Mouse (Mus musculus): ENCODE measurements around the gene Fars2. TPM values are rescaled to one million over a fixed set of nuclear protein-coding genes. Genes with fewer than 3 reads are reported as not detected.
A peak's percentile ranks its signal among the peaks of the same experiment; 100 is the strongest.

The Fars2 gene
- polyA plus RNA-seq, 1 experiment from 2014 or later: 38.1 TPM

DNA sequence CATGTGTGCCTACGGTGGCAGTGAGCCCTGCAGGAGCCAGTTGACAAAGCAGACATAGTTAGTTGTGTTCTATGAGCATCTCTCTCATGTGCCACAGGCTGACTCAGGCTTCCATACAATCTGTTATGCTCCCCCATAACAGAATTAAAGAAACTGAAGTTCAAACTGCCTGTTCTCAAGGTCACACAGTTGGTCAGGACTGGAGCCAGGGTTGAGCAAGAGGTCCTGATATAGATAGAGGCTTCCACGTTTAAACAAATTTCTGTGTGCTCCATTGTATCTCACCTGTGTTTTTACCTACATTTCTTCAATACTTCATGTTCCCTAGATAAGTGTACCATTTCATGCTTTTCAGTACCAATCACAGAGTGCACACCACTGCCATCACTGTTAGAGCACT, 362.9 kb downstream of the Fars2 start:
- Histone ChIP-seq H3K4me2 (ENCODE audit: low read depth, low read length) (no peak overlapping the region), H3K36me3 (ENCODE audit: control insufficient read depth, insufficient read depth, low read length) (no peaks in the 10 kb centered on the region), H3K27ac (ENCODE audit: low read length) (no peak overlapping the region), H3K9ac (ENCODE audit: low read length) (no peak overlapping the region), H3K4me1 (replicated peaks; ENCODE audit: control insufficient read depth, insufficient read depth, low read length) (no peaks in the 10 kb centered on the region), H3K9me3 (ENCODE audit: control insufficient read depth, low read length) (no peaks in the 10 kb centered on the region), H3K27me3 (ENCODE audit: control insufficient read depth, insufficient read depth, low read depth, low read length) (no peaks in the 10 kb centered on the region), H3K4me3 (ENCODE audit: low read length) (no peak overlapping the region)
- whole genome bisulfite sequencing: 86% methylated on average over 2 of the region's 2 CpGs
- ATAC-seq (ENCODE audit: low read depth): no peak

DNA sequence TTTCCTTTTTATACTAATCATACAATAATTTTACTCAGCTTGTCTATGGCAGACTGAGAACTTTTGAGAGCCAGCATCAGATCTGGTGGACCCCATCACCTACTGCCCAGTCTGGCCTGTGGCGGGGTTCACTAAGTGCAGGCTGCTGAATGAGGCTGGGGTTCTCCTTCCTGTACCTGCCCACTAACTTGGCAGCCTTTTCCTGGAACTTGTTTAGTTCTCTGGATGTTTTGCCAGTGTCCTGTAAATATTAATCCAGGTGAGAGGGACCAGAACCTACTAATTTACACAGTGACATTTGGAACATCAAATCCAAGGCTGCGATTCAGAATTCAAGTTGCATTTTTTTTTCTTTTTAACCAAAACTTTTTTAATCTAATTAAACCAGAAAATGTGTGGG, 367.2 kb downstream of the Fars2 start:
- Histone ChIP-seq H3K9me3 (ENCODE audit: control insufficient read depth, low read length) (no peaks in the 10 kb centered on the region), H3K9ac (ENCODE audit: low read length) (no peak overlapping the region), H3K4me1 (replicated peaks; ENCODE audit: control insufficient read depth, insufficient read depth, low read length) (no peaks in the 10 kb centered on the region), H3K27ac (ENCODE audit: low read length) (no peak overlapping the region), H3K4me3 (ENCODE audit: low read length) (no peak overlapping the region), H3K27me3 (ENCODE audit: control insufficient read depth, insufficient read depth, low read depth, low read length) (no peaks in the 10 kb centered on the region), H3K36me3 (ENCODE audit: control insufficient read depth, insufficient read depth, low read length) (no peaks in the 10 kb centered on the region), H3K4me2 (ENCODE audit: low read depth, low read length) (no peak overlapping the region)
- WGBS: 96% methylated on average over 2 of the region's 2 CpGs
- no peak for ATAC-seq (ENCODE audit: low read depth)

DNA sequence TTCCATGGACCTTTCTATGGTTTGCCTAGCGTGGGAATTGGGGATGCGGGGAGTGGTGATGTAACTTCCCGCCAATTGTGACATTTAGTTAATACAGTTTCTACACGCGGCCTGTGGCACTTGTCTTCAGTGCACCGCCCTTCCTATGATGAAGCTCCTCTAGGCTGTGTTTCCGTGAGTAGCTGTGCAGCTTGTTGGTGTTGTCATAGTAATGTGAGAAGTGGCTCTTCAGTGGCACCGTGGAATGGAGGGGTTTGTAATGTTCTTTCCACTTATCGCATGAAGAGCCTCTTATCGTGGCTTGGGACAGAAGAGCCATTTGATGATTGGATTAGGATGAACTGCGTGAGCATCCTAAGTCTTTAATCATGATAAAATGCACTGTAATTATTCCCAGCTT, 369.5 kb downstream of the Fars2 start:
- H3K9me3 ChIP-seq (ENCODE audit: control insufficient read depth, low read length): no peaks in the 10 kb centered on the region
- 65% methylated on average over 11 of the region's 11 CpGs for WGBS
- H3K4me3 ChIP-seq (ENCODE audit: low read length): no peak overlapping the region
- H3K27ac ChIP-seq (ENCODE audit: low read length): no peak overlapping the region
- ATAC-seq (ENCODE audit: low read depth): no peak
- no peaks in the 10 kb centered on the region for H3K27me3 ChIP-seq (ENCODE audit: control insufficient read depth, insufficient read depth, low read depth, low read length)
- no peak overlapping the region for H3K4me2 ChIP-seq (ENCODE audit: low read depth, low read length)
- no peak overlapping the region for H3K9ac ChIP-seq (ENCODE audit: low read length)
- H3K4me1 ChIP-seq (replicated peaks; ENCODE audit: control insufficient read depth, insufficient read depth, low read length): no peaks in the 10 kb centered on the region
- H3K36me3 ChIP-seq (ENCODE audit: control insufficient read depth, insufficient read depth, low read length): no peaks in the 10 kb centered on the region

DNA sequence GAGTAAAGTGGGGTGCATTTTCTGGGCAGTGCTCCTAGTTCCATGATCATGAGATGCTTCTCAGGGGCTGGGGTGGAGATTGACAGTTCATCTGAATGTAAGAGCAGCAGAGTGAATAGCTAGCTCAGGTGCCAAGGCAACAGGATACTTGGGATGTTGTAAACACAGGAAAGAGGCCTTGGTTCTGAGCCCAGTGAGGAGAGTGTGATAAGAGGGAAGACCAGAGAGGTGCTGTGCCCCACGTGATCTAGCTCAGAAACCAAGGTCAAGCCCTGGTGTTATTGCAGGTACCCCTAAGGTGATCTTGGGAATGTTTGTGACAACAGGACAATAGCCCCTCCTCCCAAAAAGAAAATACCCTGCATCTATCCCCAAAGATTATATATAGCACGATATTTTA, 372.2 kb downstream of the Fars2 start:
- WGBS: 50% methylated on average over 2 of the region's 2 CpGs
- no peak overlapping the region for H3K9ac ChIP-seq (ENCODE audit: low read length)
- H3K4me2 ChIP-seq (ENCODE audit: low read depth, low read length): no peak overlapping the region
- no peaks in the 10 kb centered on the region for H3K27me3 ChIP-seq (ENCODE audit: control insufficient read depth, insufficient read depth, low read depth, low read length)
- no peak overlapping the region for H3K27ac ChIP-seq (ENCODE audit: low read length)
- no peaks in the 10 kb centered on the region for H3K9me3 ChIP-seq (ENCODE audit: control insufficient read depth, low read length)
- no peaks in the 10 kb centered on the region for H3K36me3 ChIP-seq (ENCODE audit: control insufficient read depth, insufficient read depth, low read length)
- ATAC-seq (ENCODE audit: low read depth): no peak
- no peak overlapping the region for H3K4me3 ChIP-seq (ENCODE audit: low read length)
- H3K4me1 ChIP-seq (replicated peaks; ENCODE audit: control insufficient read depth, insufficient read depth, low read length): no peaks in the 10 kb centered on the region

DNA sequence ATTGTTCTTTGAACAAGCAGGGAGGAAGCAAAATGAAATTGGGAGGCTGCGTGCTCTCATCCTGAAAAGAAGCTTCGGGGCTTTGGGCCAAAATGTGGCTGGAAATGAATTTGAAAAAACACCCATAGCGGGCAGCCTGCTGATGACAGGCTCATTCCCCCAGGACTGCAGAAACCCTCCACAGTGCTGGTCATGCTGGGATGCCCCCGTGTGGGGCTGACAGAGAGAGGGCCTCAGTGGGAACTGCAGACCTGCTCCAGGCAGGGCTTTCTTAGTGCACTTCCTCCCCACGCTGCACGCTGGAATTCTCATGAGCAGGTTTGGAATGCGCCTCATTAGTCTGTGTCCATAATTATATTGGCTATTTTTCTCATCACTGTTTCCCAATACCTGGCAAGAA, 373.4 kb downstream of the Fars2 start:
- H3K27ac ChIP-seq (ENCODE audit: low read length): no peak overlapping the region
- no peaks in the 10 kb centered on the region for H3K4me1 ChIP-seq (replicated peaks; ENCODE audit: control insufficient read depth, insufficient read depth, low read length)
- no peak overlapping the region for H3K4me2 ChIP-seq (ENCODE audit: low read depth, low read length)
- no peaks in the 10 kb centered on the region for H3K9me3 ChIP-seq (ENCODE audit: control insufficient read depth, low read length)
- 49% methylated on average over 7 of the region's 7 CpGs for WGBS
- H3K27me3 ChIP-seq (ENCODE audit: control insufficient read depth, insufficient read depth, low read depth, low read length): no peaks in the 10 kb centered on the region
- H3K4me3 ChIP-seq (ENCODE audit: low read length): no peak overlapping the region
- ATAC-seq (ENCODE audit: low read depth): no peak
- H3K36me3 ChIP-seq (ENCODE audit: control insufficient read depth, insufficient read depth, low read length): no peaks in the 10 kb centered on the region
- H3K9ac ChIP-seq (ENCODE audit: low read length): no peak overlapping the region

DNA sequence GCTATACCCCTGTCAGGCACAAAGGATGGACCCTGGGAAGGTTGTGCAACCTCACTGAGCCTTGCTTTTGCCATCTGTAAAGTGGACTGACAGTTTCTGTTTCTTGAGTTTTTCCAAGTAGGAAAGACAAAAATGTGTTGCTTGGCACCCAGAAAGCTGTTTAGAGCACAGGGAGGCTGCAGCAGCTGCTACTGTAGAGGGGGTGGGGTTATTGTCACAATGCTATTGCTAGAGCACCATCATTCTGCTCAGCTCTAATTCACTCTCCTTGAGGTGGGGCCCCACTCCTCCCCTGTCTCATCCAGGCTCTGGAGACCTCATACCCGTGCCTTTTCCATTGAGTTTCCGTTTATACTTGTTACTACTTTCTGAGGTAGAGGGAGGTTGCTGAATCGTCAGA, 375.2 kb downstream of the Fars2 start:
- WGBS: 79% methylated on average over 3 of the region's 3 CpGs
- Histone ChIP-seq H3K4me3 (ENCODE audit: low read length) (no peak overlapping the region), H3K27ac (ENCODE audit: low read length) (no peak overlapping the region), H3K4me2 (ENCODE audit: low read depth, low read length) (no peak overlapping the region), H3K9ac (ENCODE audit: low read length) (no peak overlapping the region), H3K4me1 (replicated peaks; ENCODE audit: control insufficient read depth, insufficient read depth, low read length) (no peaks in the 10 kb centered on the region), H3K36me3 (ENCODE audit: control insufficient read depth, insufficient read depth, low read length) (no peaks in the 10 kb centered on the region), H3K9me3 (ENCODE audit: control insufficient read depth, low read length) (no peaks in the 10 kb centered on the region), H3K27me3 (ENCODE audit: control insufficient read depth, insufficient read depth, low read depth, low read length) (no peaks in the 10 kb centered on the region)
- no peak for ATAC-seq (ENCODE audit: low read depth)

DNA sequence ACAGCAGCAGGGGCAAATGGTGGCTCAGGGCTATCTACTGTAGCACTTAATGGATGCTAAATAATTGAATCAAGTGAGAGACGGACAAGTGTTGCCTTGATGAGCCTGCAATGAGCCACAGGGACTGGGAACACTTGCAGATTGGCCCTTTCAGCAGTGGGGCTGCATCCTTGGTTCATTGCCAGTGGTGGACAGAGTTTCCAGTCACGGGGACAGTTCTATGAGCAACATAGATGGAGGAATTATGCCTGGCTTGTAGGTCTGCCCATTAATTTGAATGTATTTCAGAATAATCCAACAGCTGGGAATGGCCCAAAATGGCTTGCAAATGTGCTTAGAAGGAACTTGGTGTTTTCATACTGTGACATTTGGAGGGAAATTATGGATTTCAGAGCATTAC, 376.1 kb downstream of the Fars2 start:
- H3K4me2 ChIP-seq (ENCODE audit: low read depth, low read length): no peak overlapping the region
- no peak overlapping the region for H3K4me3 ChIP-seq (ENCODE audit: low read length)
- no peaks in the 10 kb centered on the region for H3K27me3 ChIP-seq (ENCODE audit: control insufficient read depth, insufficient read depth, low read depth, low read length)
- H3K4me1 ChIP-seq (replicated peaks; ENCODE audit: control insufficient read depth, insufficient read depth, low read length): no peaks in the 10 kb centered on the region
- 59% methylated on average over 2 of the region's 2 CpGs for WGBS
- no peaks in the 10 kb centered on the region for H3K36me3 ChIP-seq (ENCODE audit: control insufficient read depth, insufficient read depth, low read length)
- no peak overlapping the region for H3K9ac ChIP-seq (ENCODE audit: low read length)
- H3K9me3 ChIP-seq (ENCODE audit: control insufficient read depth, low read length): no peaks in the 10 kb centered on the region
- no peak overlapping the region for H3K27ac ChIP-seq (ENCODE audit: low read length)
- ATAC-seq (ENCODE audit: low read depth): no peak

DNA sequence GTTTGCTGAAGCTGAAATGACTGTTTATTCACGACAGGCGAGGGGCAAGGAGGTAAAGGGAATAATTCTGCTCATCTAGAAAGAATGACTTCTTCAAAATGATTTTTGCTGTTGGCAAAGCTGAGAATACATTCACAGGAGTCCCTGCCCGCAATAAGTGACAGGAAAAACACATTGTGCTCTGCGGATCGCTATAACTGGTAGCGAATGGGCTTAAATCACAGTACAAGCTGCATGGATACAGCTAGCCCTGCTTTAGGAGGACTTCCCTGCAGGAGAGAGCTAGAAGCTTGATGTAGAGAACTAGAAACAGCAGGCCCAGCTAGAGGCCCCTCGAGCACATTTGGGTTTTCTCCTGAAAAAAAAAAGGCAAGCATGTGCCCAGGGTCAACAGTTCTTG, 376.6 kb downstream of the Fars2 start:
- ATAC-seq (ENCODE audit: low read depth): no peak
- no peak overlapping the region for H3K4me3 ChIP-seq (ENCODE audit: low read length)
- no peak overlapping the region for H3K4me2 ChIP-seq (ENCODE audit: low read depth, low read length)
- no peak overlapping the region for H3K9ac ChIP-seq (ENCODE audit: low read length)
- no peaks in the 10 kb centered on the region for H3K9me3 ChIP-seq (ENCODE audit: control insufficient read depth, low read length)
- H3K27me3 ChIP-seq (ENCODE audit: control insufficient read depth, insufficient read depth, low read depth, low read length): no peaks in the 10 kb centered on the region
- H3K36me3 ChIP-seq (ENCODE audit: control insufficient read depth, insufficient read depth, low read length): no peaks in the 10 kb centered on the region
- 80% methylated on average over 7 of the region's 7 CpGs for WGBS
- H3K27ac ChIP-seq (ENCODE audit: low read length): no peak overlapping the region
- no peaks in the 10 kb centered on the region for H3K4me1 ChIP-seq (replicated peaks; ENCODE audit: control insufficient read depth, insufficient read depth, low read length)

DNA sequence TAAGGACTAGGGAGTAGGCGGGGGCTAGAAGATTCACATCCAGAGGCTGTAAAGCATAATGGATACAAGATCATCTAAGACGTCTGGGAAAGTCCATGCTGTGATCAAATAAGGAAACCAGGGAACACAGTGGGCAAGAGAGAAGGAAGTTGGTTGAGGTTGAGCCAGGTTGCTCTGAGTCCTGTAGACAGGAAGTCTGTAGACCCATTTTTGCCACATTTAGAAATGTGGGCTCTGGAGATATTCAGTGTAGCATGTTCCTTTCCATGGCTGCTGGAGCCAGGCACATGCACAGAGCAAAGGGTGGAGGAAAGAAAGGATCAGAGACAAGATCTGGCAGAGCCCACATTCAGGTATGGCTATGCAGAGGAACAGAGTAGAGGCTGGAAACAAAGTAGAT, 378.8 kb downstream of the Fars2 start:
- no peaks in the 10 kb centered on the region for H3K27me3 ChIP-seq (ENCODE audit: control insufficient read depth, insufficient read depth, low read depth, low read length)
- no peak for ATAC-seq (ENCODE audit: low read depth)
- no peak overlapping the region for H3K4me2 ChIP-seq (ENCODE audit: low read depth, low read length)
- H3K4me3 ChIP-seq (ENCODE audit: low read length): no peak overlapping the region
- no peaks in the 10 kb centered on the region; the same call in 1 of the 2 replicates for H3K4me1 ChIP-seq (replicated peaks; ENCODE audit: control insufficient read depth, insufficient read depth, low read length)
- no peaks in the 10 kb centered on the region for H3K36me3 ChIP-seq (ENCODE audit: control insufficient read depth, insufficient read depth, low read length)
- H3K9me3 ChIP-seq (ENCODE audit: control insufficient read depth, low read length): no peaks in the 10 kb centered on the region
- no peak overlapping the region for H3K27ac ChIP-seq (ENCODE audit: low read length)
- WGBS: 89% methylated on average over 2 of the region's 2 CpGs
- H3K9ac ChIP-seq (ENCODE audit: low read length): no peak overlapping the region

DNA sequence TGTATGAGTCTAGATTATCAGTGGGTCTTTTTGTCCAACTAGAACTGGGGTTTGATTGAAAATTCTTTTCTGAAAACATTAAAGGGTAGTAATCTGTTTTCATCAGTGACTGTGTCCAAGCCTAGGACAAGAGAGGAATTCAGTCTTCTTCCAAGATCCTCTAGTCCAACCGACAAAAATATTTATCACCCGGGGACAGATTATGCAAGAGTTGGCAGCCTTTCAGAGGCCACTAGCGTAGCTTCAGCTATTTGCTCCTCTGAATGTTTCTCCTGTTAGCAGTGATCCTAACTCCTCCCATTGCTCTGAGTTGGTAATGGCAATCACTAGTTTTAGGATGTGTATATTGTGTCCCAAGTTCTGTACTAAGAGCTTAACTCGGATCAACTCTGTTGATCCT, 380.1 kb downstream of the Fars2 start:
- no peak overlapping the region for H3K4me2 ChIP-seq (ENCODE audit: low read depth, low read length)
- no peaks in the 10 kb centered on the region for H3K27me3 ChIP-seq (ENCODE audit: control insufficient read depth, insufficient read depth, low read depth, low read length)
- WGBS: 39% methylated on average over 4 of the region's 4 CpGs
- no peak overlapping the region for H3K4me3 ChIP-seq (ENCODE audit: low read length)
- ATAC-seq (ENCODE audit: low read depth): peak; percentile 89
- H3K9me3 ChIP-seq (ENCODE audit: control insufficient read depth, low read length): no peaks in the 10 kb centered on the region
- H3K4me1 ChIP-seq (replicated peaks; ENCODE audit: control insufficient read depth, insufficient read depth, low read length): no peaks in the 10 kb centered on the region; the same call in 1 of the 2 replicates
- peak overlapping the region; percentile 72 for H3K27ac ChIP-seq (ENCODE audit: low read length)
- H3K9ac ChIP-seq (ENCODE audit: low read length): no peak overlapping the region
- H3K36me3 ChIP-seq (ENCODE audit: control insufficient read depth, insufficient read depth, low read length): no peaks in the 10 kb centered on the region
